Mouse (Mus musculus) CH12.LX (cell line): ENCODE results near the gene 4933427D14Rik.

Experiments used
- CTCF ChIP-seq, 2 experiments: IDR thresholded peaks in 1 of 2; conservative IDR thresholded peaks in 1 of 2; 2 replicates each; pipeline ENCODE4 v1.5.1; 2011 to 2012; ENCODE audit warnings: low read depth in 2 of 2, low read length in 2 of 2, improper control_type of control experiment in 1 of 2, inconsistent platforms in 1 of 2, mild to moderate bottlenecking in 1 of 2, moderate library complexity in 1 of 2
- EP300 ChIP-seq: IDR thresholded peaks from 2 replicates; pipeline ENCODE4 v1.6.1; 2011; ENCODE audit warnings: low read length, improper control_type of control experiment

DNA sequence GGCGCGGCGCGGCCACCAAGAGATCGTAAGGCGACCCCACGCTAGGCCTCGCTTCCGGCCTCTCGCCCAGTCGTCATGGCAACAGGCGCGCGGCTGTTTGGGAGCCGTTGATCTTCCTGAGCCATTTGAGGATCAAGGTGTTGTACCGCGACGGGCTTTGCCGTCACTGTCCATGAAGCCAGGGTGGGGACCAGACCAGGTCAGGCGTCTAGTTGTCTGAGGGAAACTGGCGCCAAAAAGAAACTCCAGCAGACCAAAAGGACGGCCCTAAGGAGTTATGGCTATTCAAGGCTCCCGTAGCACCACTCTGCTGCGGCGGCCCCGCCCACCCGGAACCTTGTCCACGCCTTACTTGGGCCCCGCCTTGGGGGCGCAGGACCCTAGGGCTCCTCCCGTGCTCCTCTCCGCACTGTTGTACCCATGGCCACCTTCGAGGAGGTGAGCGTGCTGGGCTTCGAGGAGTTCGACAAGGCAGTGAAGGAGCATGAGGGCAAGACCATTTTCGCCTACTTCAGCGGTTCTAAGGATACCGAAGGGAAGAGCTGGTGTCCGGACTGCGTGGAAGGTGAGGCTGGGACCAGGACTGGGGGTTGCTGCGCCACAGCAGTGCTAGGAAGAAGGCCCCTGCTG, at the start of gene 4933427D14Rik, which contains the start of gene Txndc17:
- TF ChIP-seq EP300 (no peak), CTCF (conservative IDR thresholded peaks at IDR 0.05 in 1 of 2, IDR thresholded peaks at IDR 0.05 in 1 of 2; ENCODE audit: low read depth in 2 of 2, low read length in 2 of 2) (no peak)
